Mouse (Mus musculus): ENCODE measurements around the gene Castor2.

- no peak for TF ChIP-seq CTCF (IDR thresholded peaks at IDR 0.05; ENCODE audit: insufficient read depth, low read depth, low read length)
- no peak for TF ChIP-seq POLR2A (IDR thresholded peaks at IDR 0.05; ENCODE audit: insufficient read depth, low read depth, low read length)
Observed at GRCm38 (mm10) chr5:134102720-134103119, 3.2 kb downstream of the Castor2 start.

All from olfactory bulb, adult 2 months (tissue).